Mouse (Mus musculus): ENCODE measurements around the gene Krtap5-5. TPM values are rescaled to one million over a fixed set of nuclear protein-coding genes. Genes with fewer than 3 reads are reported as not detected.

Gene Krtap5-5
- total RNA-seq, 1 experiment from 2014 or later, result not detected

Other genes starting within 250 kb of the Krtap5-5 start
- 53.6 and 72.9 TPM in 2 replicates for gene Mob2, start 168.9 kb downstream of the Krtap5-5 start, total RNA-seq (2017)
- gene Dusp8, start 134.1 kb downstream of the Krtap5-5 start, total RNA-seq (2017), result 0.15 TPM in 1 of 2 replicates, not detected in the other
- gene Gm45618, start 109.2 kb downstream of the Krtap5-5 start, total RNA-seq (2017), result not detected in 2 replicates
- not detected in 2 replicates for gene Gm39115, start 93.9 kb downstream of the Krtap5-5 start, total RNA-seq (2017)
- gene Gm45337, start 85.4 kb downstream of the Krtap5-5 start, total RNA-seq (2017), result not detected in 2 replicates
- not detected in 2 replicates for gene Gm29735, start 72.9 kb downstream of the Krtap5-5 start, total RNA-seq (2017)
- gene Gm4553, start 64.2 kb downstream of the Krtap5-5 start, total RNA-seq (2017), result not detected in 2 replicates
- gene Krtap5-2, start 54.0 kb downstream of the Krtap5-5 start, total RNA-seq (2017), result not detected in 2 replicates
- gene Gm10153, start 39.6 kb downstream of the Krtap5-5 start, total RNA-seq (2017), result not detected in 2 replicates
- gene Krtap5-3, start 28.6 kb downstream of the Krtap5-5 start, total RNA-seq (2017), result not detected in 2 replicates
- gene Gm7579, start 18.1 kb downstream of the Krtap5-5 start, total RNA-seq (2017), result not detected in 2 replicates
- gene Gm40460, start 11.1 kb upstream of the Krtap5-5 start, total RNA-seq (2017), result not detected in 2 replicates
- gene Gm2431, start 28.4 kb upstream of the Krtap5-5 start, total RNA-seq (2017), result not detected in 2 replicates
- gene Gm4559, start 44.4 kb upstream of the Krtap5-5 start, total RNA-seq (2017), result not detected in 2 replicates
- gene Krtap5-1, start 67.1 kb upstream of the Krtap5-5 start, total RNA-seq (2017), result not detected in 2 replicates
- gene Krtap5-4, start 73.6 kb upstream of the Krtap5-5 start, total RNA-seq (2017), result not detected in 2 replicates
- not detected in 2 replicates for gene Ifitm10, start 143.8 kb upstream of the Krtap5-5 start, total RNA-seq (2017)
- gene Gm49369, start 152.7 kb upstream of the Krtap5-5 start, total RNA-seq (2017), result 18.0 and 43.2 TPM in 2 replicates
- 123 and 168 TPM in 2 replicates for gene Ctsd, start 158.1 kb upstream of the Krtap5-5 start, total RNA-seq (2017)
- gene Syt8, start 204.9 kb upstream of the Krtap5-5 start, total RNA-seq (2017), result not detected in 2 replicates
- 8.2 and 12.3 TPM in 2 replicates for gene Tnni2, start 211.8 kb upstream of the Krtap5-5 start, total RNA-seq (2017)
- 233 and 282 TPM in 2 replicates for gene Lsp1, start 230.8 kb upstream of the Krtap5-5 start, total RNA-seq (2017)

Measured in hematopoietic stem cell, adult 5-6 weeks (primary cell).